Mouse (Mus musculus) E14TG2a.4 (cell line): ENCODE measurements around the gene Atg13.

Experiments used
- CTCF ChIP-seq: conservative IDR thresholded peaks from 2 replicates; pipeline ENCODE4 v1.5.1; 2014; ENCODE audit warnings: low read length
- NANOG ChIP-seq: IDR thresholded peaks from 2 replicates; pipeline ENCODE4 v1.6.1; 2014; ENCODE audit warnings: borderline replicate concordance, low read length, mixed read lengths
- POU5F1 ChIP-seq: IDR thresholded peaks from 2 replicates; pipeline ENCODE4 v1.6.1; 2014; ENCODE audit warnings: low read length, borderline replicate concordance

DNA sequence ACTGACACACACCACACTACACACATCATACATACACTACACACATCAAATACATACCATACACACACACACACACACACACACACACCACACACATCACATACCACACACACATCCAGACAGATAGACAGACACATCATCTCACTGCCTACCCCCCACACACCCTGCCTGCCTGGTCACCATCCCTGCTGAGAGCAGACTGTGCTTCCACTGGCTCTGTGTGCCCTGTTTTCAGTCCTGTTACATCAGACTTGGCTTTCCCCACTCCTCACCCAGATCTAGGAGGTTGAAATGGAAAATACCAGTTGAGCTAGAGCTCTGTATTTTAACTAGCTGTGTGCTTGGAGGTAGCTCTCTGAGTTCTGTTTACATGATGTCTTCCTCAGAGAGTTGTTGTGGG, 45.6 kb downstream of the Atg13 start:
- TF ChIP-seq CTCF (no peak), POU5F1 (no peak), NANOG (no peak)
